Comparison of ENCODE assay signal across 22 mouse cellular contexts in the genomic region with DNA sequence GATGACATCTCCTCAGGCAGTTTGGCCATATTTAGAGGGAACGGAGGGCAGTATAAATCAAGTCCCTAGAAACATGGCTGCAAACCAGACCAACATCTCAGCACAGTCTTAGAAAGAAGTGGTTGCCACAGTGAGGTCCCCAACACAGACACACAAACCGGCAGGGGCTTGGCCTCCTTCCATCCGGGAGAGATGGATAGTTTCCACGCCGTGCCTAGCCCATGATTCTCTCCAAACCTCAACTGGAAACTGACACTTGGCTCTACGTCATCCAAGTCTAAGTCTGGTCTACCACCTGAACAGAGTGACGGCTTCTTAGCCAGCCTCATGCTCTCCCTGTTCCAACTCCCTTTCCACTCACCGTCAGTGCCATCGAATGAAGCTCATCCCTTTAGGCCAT. TPM values are rescaled to one million over a fixed set of nuclear protein-coding genes. Genes with fewer than 3 reads are reported as not detected.
A peak's percentile ranks its signal among the peaks of the same experiment; 100 is the strongest.
DNase-seq lines count a peak whose midpoint lies in the region; TF ChIP-seq lines count a peak whose summit lies in the region.
"Had no signal": no experiment of that assay in that cellular context is flagged by ENCODE, and none has a peak within 500 bp of the region (broad histone marks: within the 10 kb centered on the region; RNA-seq: fewer than 3 reads in every experiment).

No protein-coding gene starts in this region.

- peak; percentile 35 to 42 for DNase-seq in cerebellum, postnatal 14 days
- no peak for DNase-seq in cerebellum, adult 18-20 months
- DNase-seq in gastrocnemius, adult 2 months, result peak; percentile 73
- DNase-seq in gastrocnemius, postnatal 36 days, result no peak
- DNase-seq in gastrocnemius, postnatal 25 days, result peak; percentile 60
- no peak for DNase-seq in gastrocnemius, postnatal 10 days
- no peak for DNase-seq in frontal cortex, postnatal 10 days (ENCODE audit: low spot score in 2 of 2)
- DNase-seq: adrenal gland, adult 2 months; adrenal gland, postnatal 10 days; adrenal gland, postnatal 25 days; cerebellum, adult 11 months; cerebellum, adult 2 months; cerebellum, adult 9-11 months; cerebellum, postnatal 36 days; embryo, embryonic 11 days had no signal

- H3K4me3 ChIP-seq in gastrocnemius, adult 2 months, result no peak overlapping the region
- H3K4me3 ChIP-seq: embryonic facial prominence, embryonic 13.5 days; embryonic facial prominence, embryonic 15.5 days; erythroblast, embryonic 14.5 days; forebrain, embryonic 10.5 days; forebrain, embryonic 12.5 days had no signal

- intact Hi-C loops in gastrocnemius, adult 2 months (cut with DNase I), result loop anchor here (2.0 to 5.0 kb wide), 2 partner anchors 15 to 139 kb away; no protein-coding TSS in a partner anchor
- intact Hi-C loops in gastrocnemius, postnatal 36 days (cut with DNase I), result no loop called here

- peak overlapping the region; percentile 82 for H3K27ac ChIP-seq in gastrocnemius, adult 2 months
- H3K27ac ChIP-seq: embryonic facial prominence, embryonic 13.5 days; embryonic facial prominence, embryonic 15.5 days; forebrain, embryonic 10.5 days; forebrain, embryonic 12.5 days had no signal

- no peak for TF ChIP-seq CTCF in gastrocnemius, adult 2 months (IDR thresholded peaks at IDR 0.05)

RNA-seq across cellular contexts. Expression of a gene that starts 18.3 kb away (rescaled TPM):
- 10 to 100 TPM; 20.8 to 28.6 TPM for total RNA-seq in gastrocnemius, adult 2 months (2021)
- total RNA-seq in gastrocnemius, postnatal 36 days (2021), result 10 to 100 TPM; 19.0 to 37.2 TPM
- 10 to 100 TPM; 20.1 to 21.1 TPM for total RNA-seq in gastrocnemius, postnatal 25 days (2021)
- total RNA-seq in gastrocnemius, postnatal 10 days (2021), result 1 to 10 TPM; 1.3 to 2.1 TPM
- total RNA-seq: common myeloid progenitor, adult 5-6 weeks; MEL had no signal

Comparison
In these comparisons a context has a peak if more than half of its experiments do, and no peak if none do; other contexts are left out.
1. DNase-seq: peak in cerebellum, postnatal 14 days (2 of 2), gastrocnemius, adult 2 months (single experiment) and gastrocnemius, postnatal 25 days (single experiment); none in cerebellum, adult 18-20 months (0 of 2), gastrocnemius, postnatal 36 days (0 of 2), gastrocnemius, postnatal 10 days (single experiment) and frontal cortex, postnatal 10 days (0 of 2).
2. RNA of a gene that starts 18.3 kb away (total RNA-seq): 19.0 to 37.2 TPM in gastrocnemius, postnatal 36 days, 20.8 to 28.6 TPM in gastrocnemius, adult 2 months and 20.1 to 21.1 TPM in gastrocnemius, postnatal 25 days; 1.3 to 2.1 TPM in gastrocnemius, postnatal 10 days; every median in the first group is over 4 times any median in the second.